Mouse (Mus musculus) liver, adult 2 months (tissue): ENCODE measurements around the gene Klf1. TPM values are rescaled to one million over a fixed set of nuclear protein-coding genes. Genes with fewer than 3 reads are reported as not detected.
A peak's percentile ranks its signal among the peaks of the same experiment; 100 is the strongest.
"Not testable (repeated sequence)": the region's sequence is repeated elsewhere in the genome, so short reads cannot be mapped to it uniquely, and the experiment has no call there.

Experiments used
- DNase-seq: peaks from one replicate; pipeline ENCODE4 v3.0.0-alpha.2; 2011; ENCODE audit warnings: low read depth, low spot score; ENCODE audit errors: extremely low read depth
- H3K27ac ChIP-seq: fragments of 200-500 bp; replicated peaks from 2 replicates; pipeline ENCODE4 v1.5.1; 2012; ENCODE audit warnings: low read depth, mild to moderate bottlenecking, control low read depth, inconsistent platforms, low read length; ENCODE audit not compliant: insufficient read depth
- H3K27me3 ChIP-seq: fragments of 200-500 bp; 2 replicates; pipeline ENCODE4 v1.6.1; 2012; ENCODE audit warnings: mild to moderate bottlenecking, moderate library complexity, low read length, inconsistent platforms; ENCODE audit not compliant: control insufficient read depth, insufficient read depth
- H3K36me3 ChIP-seq: fragments of 200-500 bp; 2 replicates; pipeline ENCODE4 v1.6.1; 2012; ENCODE audit warnings: low read length, inconsistent platforms; ENCODE audit not compliant: control insufficient read depth, insufficient read depth
- H3K4me1 ChIP-seq: fragments of 200-500 bp; 2 replicates; pipeline ENCODE4 v1.6.1; 2011; ENCODE audit warnings: low read length; ENCODE audit not compliant: control insufficient read depth, insufficient read depth
- H3K4me3 ChIP-seq: fragments of 200-500 bp; 2 replicates; pipeline ENCODE4 v1.5.1; 2011; ENCODE audit warnings: low read depth, mild to moderate bottlenecking, control low read depth, low read length, moderate library complexity; ENCODE audit not compliant: insufficient read depth
- H3K79me2 ChIP-seq: fragments of 200-500 bp; 2 replicates; pipeline ENCODE4 v1.6.1; 2012; ENCODE audit warnings: inconsistent platforms, mild to moderate bottlenecking, low read length, moderate library complexity; ENCODE audit not compliant: control insufficient read depth, insufficient read depth
- H3K9ac ChIP-seq: fragments of 200-500 bp; 2 replicates; pipeline ENCODE4 v1.6.1; 2012; ENCODE audit warnings: low read depth, mild to moderate bottlenecking, control low read depth, inconsistent platforms, low read length
- CTCF ChIP-seq: fragments of 200-500 bp; IDR thresholded peaks from 2 replicates; pipeline ENCODE4 v1.5.1; 2011; ENCODE audit warnings: low read depth, low read length, control low read depth
- POLR2A ChIP-seq: fragments of 200-500 bp; IDR thresholded peaks from 2 replicates; pipeline ENCODE4 v1.6.1; 2011; ENCODE audit warnings: low read length, control low read depth; ENCODE audit not compliant: insufficient read depth; ENCODE audit errors: extremely low read depth
- WGBS: fragments of 180-500 bp; shearing (Covaris S2); methylation state at CpG from one replicate; pipeline ENCODE4 v1.1.7; 2018; 5-methylcytosine and 5-hydroxymethylcytosine counted together
- polyA plus RNA-seq: library from polyadenylated mRNA; depleted of rRNA; stranded (reverse); fragments of >200 nt; gene quantifications from 2 replicates; pipeline ENCODE4 v1.2.3, GENCODE M21; 2012
- total RNA-seq: library from RNA; depleted of rRNA; stranded (reverse); fragments of >200 nt; gene quantifications from 2 replicates; pipeline ENCODE4 v1.2.3, GENCODE M21; 2014

Klf1 gene
- total and polyA plus RNA-seq, 2 experiments: 5.8 to 6.6 TPM

GRCm38 (mm10) chr8:84902367-84902919, 715 bp downstream of the Klf1 start:
- Histone ChIP-seq H3K27ac (peak overlapping the region; percentile 46; the same call in 1 of the 2 replicates), H3K9ac (peak overlapping the region; percentile 88), H3K4me1 (peaks cover 3% of the 10 kb centered on the region), H3K27me3 (no peaks in the 10 kb centered on the region), H3K4me3 (peak overlapping the region; percentile 94), H3K36me3 (no peaks in the 10 kb centered on the region), H3K79me2 (no peaks in the 10 kb centered on the region)
- DNase-seq: no peak
- TF ChIP-seq POLR2A (no peak), CTCF (no peak)
- WGBS: 7% methylated on average over 24 of the region's 24 CpGs

DNA sequence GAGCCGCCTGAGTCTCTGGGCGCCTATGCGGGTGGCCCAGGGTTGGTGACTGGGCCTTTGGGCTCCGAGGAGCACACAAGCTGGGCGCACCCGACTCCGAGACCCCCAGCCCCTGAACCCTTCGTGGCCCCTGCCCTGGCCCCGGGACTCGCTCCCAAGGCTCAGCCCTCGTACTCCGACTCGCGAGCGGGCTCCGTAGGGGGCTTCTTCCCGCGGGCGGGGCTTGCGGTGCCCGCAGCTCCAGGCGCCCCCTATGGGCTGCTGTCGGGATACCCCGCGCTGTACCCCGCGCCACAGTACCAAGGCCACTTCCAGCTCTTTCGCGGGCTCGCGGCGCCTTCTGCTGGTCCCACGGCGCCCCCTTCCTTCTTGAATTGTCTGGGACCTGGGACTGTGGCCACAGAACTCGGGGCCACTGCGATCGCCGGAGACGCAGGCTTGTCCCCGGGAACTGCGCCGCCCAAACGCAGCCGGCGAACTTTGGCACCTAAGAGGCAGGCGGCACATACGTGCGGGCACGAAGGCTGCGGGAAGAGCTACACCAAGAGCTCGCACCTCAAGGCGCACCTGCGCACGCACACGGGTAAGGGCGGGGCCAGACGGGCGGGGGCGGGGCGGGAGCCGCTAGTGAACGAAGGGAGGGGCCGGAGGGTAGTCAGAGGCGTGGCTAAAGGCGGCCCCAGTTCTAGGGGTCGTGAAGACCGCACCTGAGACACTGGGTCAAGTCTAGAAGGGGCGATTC, 1.4 kb downstream of the Klf1 start:
- peak; percentile 73 for DNase-seq
- H3K9ac ChIP-seq: peak overlapping the region; percentile 88
- H3K27ac ChIP-seq: peak overlapping the region; percentile 65
- peaks cover 3% of the 10 kb centered on the region for H3K4me1 ChIP-seq
- peak; percentile 86 for TF ChIP-seq CTCF
- TF ChIP-seq POLR2A: no peak
- whole genome bisulfite sequencing: under 1% methylated on average over 68 of the region's 68 CpGs
- H3K36me3 ChIP-seq: no peaks in the 10 kb centered on the region
- no peaks in the 10 kb centered on the region for H3K27me3 ChIP-seq
- H3K4me3 ChIP-seq: peak overlapping the region; percentile 94
- no peaks in the 10 kb centered on the region for H3K79me2 ChIP-seq

DNA sequence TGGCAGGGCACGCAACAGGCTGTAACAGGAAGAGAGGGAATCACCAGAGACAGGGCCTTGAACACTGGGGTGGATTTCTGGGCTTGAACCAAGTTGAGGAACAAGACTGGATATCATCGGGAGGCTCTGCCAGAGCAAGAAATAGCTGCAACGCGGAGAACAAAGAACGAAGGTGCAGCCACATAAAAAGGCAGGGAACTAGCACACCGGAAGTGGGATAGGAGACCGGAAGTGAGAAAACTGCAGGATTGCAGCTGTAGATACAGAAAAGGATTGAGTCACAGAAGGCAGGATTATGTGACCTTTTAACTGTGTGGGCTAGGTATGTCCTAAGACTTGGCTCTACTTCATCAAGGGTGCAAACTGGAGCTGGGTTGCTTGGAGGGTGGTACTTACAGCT, 2.6 kb downstream of the Klf1 start:
- H3K27ac ChIP-seq: no peak overlapping the region
- peaks cover under 1% of the 10 kb centered on the region; the same call in 1 of the 2 replicates for H3K79me2 ChIP-seq
- 81% methylated on average over 7 of the region's 7 CpGs for WGBS
- H3K4me3 ChIP-seq: no peak overlapping the region
- DNase-seq: no peak
- no peak overlapping the region for H3K9ac ChIP-seq
- TF ChIP-seq CTCF: no peak
- TF ChIP-seq POLR2A: no peak
- no peaks in the 10 kb centered on the region for H3K27me3 ChIP-seq
- no peaks in the 10 kb centered on the region for H3K36me3 ChIP-seq
- peaks cover 6% of the 10 kb centered on the region for H3K4me1 ChIP-seq

- H3K4me3 ChIP-seq: no peak overlapping the region
- no peaks in the 10 kb centered on the region for H3K27me3 ChIP-seq
- no peak overlapping the region for H3K27ac ChIP-seq
- H3K9ac ChIP-seq: no peak overlapping the region
- no peaks in the 10 kb centered on the region for H3K36me3 ChIP-seq
- TF ChIP-seq POLR2A (no peak), CTCF (no peak)
- H3K79me2 ChIP-seq: peaks cover 4% of the 10 kb centered on the region; the same call in 1 of the 2 replicates
- DNase-seq: no peak
- 94% methylated on average over 9 of the region's 9 CpGs for WGBS
- peaks cover 6% of the 10 kb centered on the region for H3K4me1 ChIP-seq
These were observed 5.3 kb downstream of the Klf1 start for GRCm38 (mm10) chr8:84907037-84907436.

GRCm38 (mm10) chr8:84907493-84907892, 5.8 kb downstream of the Klf1 start:
- Histone ChIP-seq H3K27ac (no peak overlapping the region), H3K36me3 (no peaks in the 10 kb centered on the region), H3K27me3 (no peaks in the 10 kb centered on the region), H3K4me1 (peaks cover 3% of the 10 kb centered on the region; the same call in 1 of the 2 replicates), H3K4me3 (no peak overlapping the region), H3K79me2 (peaks cover 4% of the 10 kb centered on the region; the same call in 1 of the 2 replicates), H3K9ac (no peak overlapping the region)
- DNase-seq: no peak
- WGBS: 62% methylated on average over 8 of the region's 8 CpGs
- no peak for TF ChIP-seq POLR2A
- no peak for TF ChIP-seq CTCF

DNA sequence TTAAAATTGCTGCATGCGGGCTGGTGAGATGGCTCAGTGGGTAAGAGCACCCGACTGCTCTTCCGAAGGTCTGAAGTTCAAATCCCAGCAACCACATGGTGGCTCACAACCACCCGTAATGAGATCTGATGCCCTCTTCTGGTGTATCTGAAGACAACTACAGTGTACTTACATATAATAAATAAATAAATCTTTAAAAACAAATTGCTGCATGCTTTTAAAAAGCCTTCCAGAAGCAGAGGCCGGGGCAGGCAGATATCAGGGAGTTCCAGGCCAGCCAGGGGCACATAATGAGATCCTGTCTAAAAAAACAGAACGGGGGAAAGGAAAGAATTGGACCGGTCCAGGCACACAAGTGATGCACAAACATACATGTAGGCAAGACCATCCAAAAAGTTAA, 6.3 kb downstream of the Klf1 start:
- not testable (repeated sequence) for H3K9ac ChIP-seq, DNase-seq, H3K79me2 ChIP-seq, H3K27me3 ChIP-seq, H3K36me3 ChIP-seq, H3K4me1 ChIP-seq
- WGBS: 10% methylated on average over 7 of the region's 7 CpGs
- H3K27ac ChIP-seq: 0 out of 2 replicates have a peak overlapping the region, but pooled peaks have one; percentile 36
- peak overlapping the region; percentile 26; the same call in 1 of the 2 replicates for H3K4me3 ChIP-seq
